Mouse (Mus musculus) liver, adult 2 months (tissue): ENCODE results near the gene Kif17.

ENCODE experiments used
- CTCF ChIP-seq: fragments of 200-500 bp; IDR thresholded peaks from 2 replicates; pipeline ENCODE4 v1.5.1; 2011; ENCODE audit warnings: low read depth, low read length, control low read depth
- POLR2A ChIP-seq: fragments of 200-500 bp; IDR thresholded peaks from 2 replicates; pipeline ENCODE4 v1.6.1; 2011; ENCODE audit warnings: low read length, control low read depth; ENCODE audit not compliant: insufficient read depth; ENCODE audit errors: extremely low read depth

DNA sequence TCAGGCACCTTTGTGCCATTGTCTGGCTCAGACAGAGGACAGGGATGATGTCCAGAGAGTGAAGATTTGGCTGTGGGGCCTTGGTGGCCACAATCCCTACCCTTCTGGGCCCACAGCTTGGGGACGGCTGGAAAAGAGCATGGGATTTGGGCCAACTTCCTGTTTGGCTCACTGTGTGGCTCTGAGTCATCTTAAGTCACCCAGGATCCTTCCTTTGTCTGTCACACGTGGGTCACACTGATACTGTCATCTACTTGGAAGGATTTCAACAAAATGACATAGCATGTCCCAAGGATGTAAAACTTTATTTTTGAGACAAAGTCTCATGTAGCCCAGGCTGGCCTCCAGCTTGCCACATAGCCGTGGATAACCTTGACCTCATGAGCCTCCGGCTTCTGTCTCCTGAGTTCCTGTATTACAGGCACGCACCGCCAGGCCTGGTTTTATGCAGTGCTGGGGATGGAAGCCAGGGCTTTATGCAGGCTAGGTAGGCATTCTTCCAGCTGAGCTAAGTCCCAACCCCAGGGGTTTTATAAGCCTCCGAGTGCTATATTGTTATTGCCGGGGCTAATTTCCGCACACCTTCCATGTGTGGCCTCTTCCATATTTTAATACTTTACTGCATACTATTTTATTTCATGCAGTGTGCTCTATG is 94.8 kb downstream of the Kif17 start:
- TF ChIP-seq CTCF (0 out of 2 replicates have a peak, but pooled peaks have one; percentile 6), POLR2A (no peak)
